Mouse (Mus musculus): Measurements from ENCODE around the gene Gm20388. TPM values are rescaled to one million over a fixed set of nuclear protein-coding genes. Genes with fewer than 3 reads are reported as not detected.
A peak's percentile ranks its signal among the peaks of the same experiment; 100 is the strongest.

Gene Gm20388
- total and polyA plus RNA-seq, 3 experiments = 0.02 to 0.05 TPM; not detected in 1

GRCm38 (mm10) chr8:122807907-122808306, 2897.3 kb downstream of the Gm20388 start:
- Histone ChIP-seq H3K4me3 (ENCODE audit: low read depth, low read length) (no peak overlapping the region), H3K27me3 (ENCODE audit: insufficient read depth, low read length) (peaks cover 86% of the 10 kb centered on the region), H3K9me3 (replicated peaks) (0 out of 2 replicates have a peak, but pooled peaks cover 2% of the 10 kb centered on the region), H3K36me3 (replicated peaks) (no peaks in the 10 kb centered on the region), H3K4me1 (ENCODE audit: insufficient read depth, low read depth, low read length) (peaks cover 18% of the 10 kb centered on the region)
- ATAC-seq (ENCODE audit: extremely low read depth, insufficient number of reproducible peaks, low FRiP score, poor library complexity, severe bottlenecking) (no peak), DNase-seq (ENCODE audit: low spot score) (no peak)
- TF ChIP-seq TAL1 (conservative IDR thresholded peaks at IDR 0.05; ENCODE audit: low read depth, low read length) (no peak), GATA2 (IDR thresholded peaks at IDR 0.05; ENCODE audit: borderline replicate concordance, low read depth, low read length) (no peak), GATA1 (IDR thresholded peaks at IDR 0.05; ENCODE audit: borderline replicate concordance, low read length) (no peak), CTCF (IDR thresholded peaks at IDR 0.05; ENCODE audit: low read depth, low read length) (no peak), POLR2AphosphoS5 (IDR thresholded peaks at IDR 0.05; ENCODE audit: insufficient replicate concordance, low read depth, low read length) (no peak)

GRCm38 (mm10) chr8:122810376-122810775, 2899.7 kb downstream of the Gm20388 start:
- Histone ChIP-seq H3K36me3 (replicated peaks) (no peaks in the 10 kb centered on the region), H3K27me3 (ENCODE audit: insufficient read depth, low read length) (peaks cover 86% of the 10 kb centered on the region), H3K9me3 (replicated peaks) (0 out of 2 replicates have a peak, but pooled peaks cover 2% of the 10 kb centered on the region), H3K4me1 (ENCODE audit: insufficient read depth, low read depth, low read length) (peaks cover 20% of the 10 kb centered on the region), H3K4me3 (ENCODE audit: low read depth, low read length) (no peak overlapping the region)
- DNase-seq (ENCODE audit: low spot score) (no peak), ATAC-seq (ENCODE audit: extremely low read depth, insufficient number of reproducible peaks, low FRiP score, poor library complexity, severe bottlenecking) (no peak)
- no peak for TF ChIP-seq POLR2AphosphoS5 (IDR thresholded peaks at IDR 0.05; ENCODE audit: insufficient replicate concordance, low read depth, low read length)
- no peak for TF ChIP-seq TAL1 (conservative IDR thresholded peaks at IDR 0.05; ENCODE audit: low read depth, low read length)
- no peak for TF ChIP-seq GATA1 (IDR thresholded peaks at IDR 0.05; ENCODE audit: borderline replicate concordance, low read length)
- no peak for TF ChIP-seq GATA2 (IDR thresholded peaks at IDR 0.05; ENCODE audit: borderline replicate concordance, low read depth, low read length)
- no peak for TF ChIP-seq CTCF (IDR thresholded peaks at IDR 0.05; ENCODE audit: low read depth, low read length)

GRCm38 (mm10) chr8:122811870-122812494, 2901.3 kb downstream of the Gm20388 start:
- TF ChIP-seq GATA1 (IDR thresholded peaks at IDR 0.05; ENCODE audit: borderline replicate concordance, low read length) = no peak
- no peak for TF ChIP-seq GATA2 (IDR thresholded peaks at IDR 0.05; ENCODE audit: borderline replicate concordance, low read depth, low read length)
- no peak for TF ChIP-seq POLR2AphosphoS5 (IDR thresholded peaks at IDR 0.05; ENCODE audit: insufficient replicate concordance, low read depth, low read length)
- Histone ChIP-seq H3K36me3 (replicated peaks) (no peaks in the 10 kb centered on the region), H3K27me3 (ENCODE audit: insufficient read depth, low read length) (peaks cover 86% of the 10 kb centered on the region), H3K4me1 (ENCODE audit: insufficient read depth, low read depth, low read length) (peaks cover 20% of the 10 kb centered on the region), H3K9me3 (replicated peaks) (0 out of 2 replicates have a peak, but pooled peaks cover 2% of the 10 kb centered on the region), H3K4me3 (ENCODE audit: low read depth, low read length) (no peak overlapping the region)
- ATAC-seq (ENCODE audit: extremely low read depth, insufficient number of reproducible peaks, low FRiP score, poor library complexity, severe bottlenecking) (no peak), DNase-seq (ENCODE audit: low spot score) (no peak)

GRCm38 (mm10) chr8:122812610-122813250, 2902.1 kb downstream of the Gm20388 start:
- H3K9me3 ChIP-seq (replicated peaks) = 0 out of 2 replicates have a peak, but pooled peaks cover 2% of the 10 kb centered on the region
- peak; percentile 77 for DNase-seq (ENCODE audit: low spot score)
- peaks cover 20% of the 10 kb centered on the region for H3K4me1 ChIP-seq (ENCODE audit: insufficient read depth, low read depth, low read length)
- no peaks in the 10 kb centered on the region for H3K36me3 ChIP-seq (replicated peaks)
- peak; percentile 28; the same call in 1 of the 2 replicates for ATAC-seq (ENCODE audit: extremely low read depth, insufficient number of reproducible peaks, low FRiP score, poor library complexity, severe bottlenecking)
- no peak overlapping the region for H3K4me3 ChIP-seq (ENCODE audit: low read depth, low read length)
- no peak for TF ChIP-seq GATA2 (IDR thresholded peaks at IDR 0.05; ENCODE audit: borderline replicate concordance, low read depth, low read length)
- peak; percentile 61 for TF ChIP-seq CTCF (IDR thresholded peaks at IDR 0.05; ENCODE audit: low read depth, low read length)
- no peak for TF ChIP-seq GATA1 (IDR thresholded peaks at IDR 0.05; ENCODE audit: borderline replicate concordance, low read length)
- TF ChIP-seq POLR2AphosphoS5 (IDR thresholded peaks at IDR 0.05; ENCODE audit: insufficient replicate concordance, low read depth, low read length) = no peak
- TF ChIP-seq TAL1 (conservative IDR thresholded peaks at IDR 0.05; ENCODE audit: low read depth, low read length) = no peak
- peaks cover 86% of the 10 kb centered on the region for H3K27me3 ChIP-seq (ENCODE audit: insufficient read depth, low read length)

GRCm38 (mm10) chr8:122814608-122815007, 2904.0 kb downstream of the Gm20388 start:
- Histone ChIP-seq H3K27me3 (ENCODE audit: insufficient read depth, low read length) (peaks cover 94% of the 10 kb centered on the region), H3K4me3 (ENCODE audit: low read depth, low read length) (no peak overlapping the region), H3K4me1 (ENCODE audit: insufficient read depth, low read depth, low read length) (peaks cover 20% of the 10 kb centered on the region), H3K36me3 (replicated peaks) (no peaks in the 10 kb centered on the region), H3K9me3 (replicated peaks) (0 out of 2 replicates have a peak, but pooled peaks cover 2% of the 10 kb centered on the region)
- no peak for TF ChIP-seq GATA2 (IDR thresholded peaks at IDR 0.05; ENCODE audit: borderline replicate concordance, low read depth, low read length)
- no peak for TF ChIP-seq POLR2AphosphoS5 (IDR thresholded peaks at IDR 0.05; ENCODE audit: insufficient replicate concordance, low read depth, low read length)
- no peak for TF ChIP-seq CTCF (IDR thresholded peaks at IDR 0.05; ENCODE audit: low read depth, low read length)
- ATAC-seq (ENCODE audit: extremely low read depth, insufficient number of reproducible peaks, low FRiP score, poor library complexity, severe bottlenecking) = no peak
- DNase-seq (ENCODE audit: low spot score) = no peak

GRCm38 (mm10) chr8:122816965-122817364, 2906.3 kb downstream of the Gm20388 start:
- H3K36me3 ChIP-seq (replicated peaks) = no peaks in the 10 kb centered on the region
- ATAC-seq (ENCODE audit: extremely low read depth, insufficient number of reproducible peaks, low FRiP score, poor library complexity, severe bottlenecking) = no peak

More at GRCm38 (mm10) chr8:122816965-122817364, 2906.3 kb downstream of the Gm20388 start:
- DNase-seq (ENCODE audit: low spot score) = no peak
- H3K27me3 ChIP-seq (ENCODE audit: insufficient read depth, low read length) = peaks cover 96% of the 10 kb centered on the region
- TF ChIP-seq POLR2AphosphoS5 (IDR thresholded peaks at IDR 0.05; ENCODE audit: insufficient replicate concordance, low read depth, low read length) (no peak), GATA2 (IDR thresholded peaks at IDR 0.05; ENCODE audit: borderline replicate concordance, low read depth, low read length) (no peak), GATA1 (IDR thresholded peaks at IDR 0.05; ENCODE audit: borderline replicate concordance, low read length) (no peak), CTCF (IDR thresholded peaks at IDR 0.05; ENCODE audit: low read depth, low read length) (no peak), TAL1 (conservative IDR thresholded peaks at IDR 0.05; ENCODE audit: low read depth, low read length) (no peak)
- no peak overlapping the region for H3K4me3 ChIP-seq (ENCODE audit: low read depth, low read length)
- H3K4me1 ChIP-seq (ENCODE audit: insufficient read depth, low read depth, low read length) = peaks cover 13% of the 10 kb centered on the region
- H3K9me3 ChIP-seq (replicated peaks) = no peaks in the 10 kb centered on the region

Measured in G1E (cell line).